Mouse (Mus musculus) hindbrain, embryonic 16.5 days (tissue): ENCODE data around the gene Cntrob. TPM values are rescaled to one million over a fixed set of nuclear protein-coding genes. Genes with fewer than 3 reads are reported as not detected.

Experiments used
- ATAC-seq: fragments of 200-750 bp; cut with Nextera tagmentation; 2 replicates; pipeline ENCODE4 v1.8.0; 2017; ENCODE audit warnings: moderate TSS enrichment, moderate library complexity
- H3K27ac ChIP-seq: fragments of 300-500 bp; sonication (generic); 2 replicates; pipeline ENCODE4 v1.5.1; 2014; ENCODE audit warnings: low read depth, mild to moderate bottlenecking, control low read depth, low read length, moderate library complexity
- H3K27me3 ChIP-seq: fragments of 300-500 bp; sonication (generic); replicated peaks from 2 replicates; pipeline ENCODE4 v1.6.1; 2014; ENCODE audit warnings: low read length; ENCODE audit not compliant: control insufficient read depth, insufficient read depth
- H3K36me3 ChIP-seq: fragments of 300-500 bp; sonication (generic); 2 replicates; pipeline ENCODE4 v1.6.1; 2014; ENCODE audit warnings: mild to moderate bottlenecking, low read length, moderate library complexity, mixed read lengths; ENCODE audit not compliant: control insufficient read depth, insufficient read depth
- H3K4me1 ChIP-seq: fragments of 300-500 bp; sonication (generic); 2 replicates; pipeline ENCODE4 v1.6.1; 2014; ENCODE audit warnings: low read depth, low read length; ENCODE audit not compliant: control insufficient read depth, insufficient read depth
- H3K4me2 ChIP-seq: fragments of 300-500 bp; sonication (generic); 2 replicates; pipeline ENCODE4 v1.6.1; 2014; ENCODE audit warnings: mild to moderate bottlenecking, low read length, control low read depth, moderate library complexity
- H3K4me3 ChIP-seq: fragments of 300-500 bp; sonication (generic); 2 replicates; pipeline ENCODE4 v1.5.1; 2014; ENCODE audit warnings: mild to moderate bottlenecking, low read length, control low read depth, moderate library complexity
- H3K9ac ChIP-seq: fragments of 300-500 bp; sonication (generic); 2 replicates; pipeline ENCODE4 v1.6.1; 2014; ENCODE audit warnings: low read depth, mild to moderate bottlenecking, control low read depth, low read length, moderate library complexity
- H3K9me3 ChIP-seq: fragments of 300-500 bp; sonication (generic); 2 replicates; pipeline ENCODE4 v1.6.1; 2014; ENCODE audit warnings: mild to moderate bottlenecking, low read length, moderate library complexity; ENCODE audit not compliant: control insufficient read depth
- WGBS: fragments of 180-500 bp; shearing (Covaris S2); extraction: QIAGEN DNeasy Blood & Tissue Kit; methylation state at CpG from one replicate; pipeline ENCODE4 v1.1.7; 2014; 5-methylcytosine and 5-hydroxymethylcytosine counted together
- polyA plus RNA-seq: library from polyadenylated mRNA; unstranded; fragments of >200 nt; fragmentation: Nextera tagmentation; extraction: Ambion mirVana; gene quantifications from 2 replicates; pipeline ENCODE4 v1.2.1, GENCODE M21; 2015

The Cntrob gene
- polyA plus RNA-seq, 1 experiment from 2014 or later, result 15.5 TPM

DNA sequence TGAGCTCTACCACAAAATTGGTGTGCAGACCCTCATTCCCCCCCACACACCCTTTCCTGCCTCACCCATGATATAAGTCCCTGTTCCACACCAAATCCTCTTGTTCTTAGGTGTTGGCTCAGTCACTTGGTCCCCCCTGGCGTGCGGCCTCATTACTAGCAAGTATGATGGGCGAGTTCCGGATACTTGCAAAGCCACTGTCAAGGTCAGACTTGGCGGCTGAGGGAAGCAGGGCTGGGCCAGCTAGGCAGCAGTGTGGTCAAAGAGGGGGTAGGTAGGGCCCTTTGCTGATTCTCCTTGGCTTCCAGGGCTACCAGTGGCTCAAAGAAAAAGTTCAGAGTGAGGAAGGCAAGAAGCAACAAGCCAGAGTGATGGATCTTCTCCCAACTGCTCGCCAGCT, 7.6 kb upstream of the Cntrob start:
- 91% methylated on average over 6 of the region's 6 CpGs for WGBS

DNA sequence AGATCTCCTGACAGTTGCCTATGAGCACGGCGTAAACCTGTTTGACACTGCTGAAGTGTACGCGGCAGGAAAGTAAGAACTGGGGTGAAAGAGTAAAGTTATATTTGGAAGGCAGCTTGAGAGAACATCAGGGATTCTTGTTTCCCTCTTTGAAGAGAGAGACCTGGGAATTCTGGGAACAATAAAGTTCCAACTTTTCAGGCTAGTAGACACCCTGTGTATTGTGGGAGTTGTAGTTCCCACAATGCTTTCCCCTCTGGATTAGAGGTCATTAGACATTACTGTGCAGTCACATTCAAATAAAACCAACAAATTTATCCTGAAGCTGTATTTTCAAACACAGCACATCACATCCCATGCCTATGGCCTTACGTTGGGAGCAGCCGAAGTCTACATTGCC, 4.9 kb upstream of the Cntrob start:
- WGBS, result 96% methylated on average over 6 of the region's 6 CpGs
- no peak overlapping the region for H3K27ac ChIP-seq

More for the DNA sequence above, 7.6 kb upstream of the Cntrob start:
- Histone ChIP-seq H3K9me3 (no peaks in the 10 kb centered on the region), H3K4me2 (no peak overlapping the region; the same call in 1 of the 2 replicates), H3K27me3 (no peaks in the 10 kb centered on the region), H3K4me1 (peaks cover 18% of the 10 kb centered on the region), H3K27ac (no peak overlapping the region; the same call in 1 of the 2 replicates), H3K9ac (no peak overlapping the region), H3K4me3 (no peak overlapping the region), H3K36me3 (no peaks in the 10 kb centered on the region)
- ATAC-seq, result no peak

DNA sequence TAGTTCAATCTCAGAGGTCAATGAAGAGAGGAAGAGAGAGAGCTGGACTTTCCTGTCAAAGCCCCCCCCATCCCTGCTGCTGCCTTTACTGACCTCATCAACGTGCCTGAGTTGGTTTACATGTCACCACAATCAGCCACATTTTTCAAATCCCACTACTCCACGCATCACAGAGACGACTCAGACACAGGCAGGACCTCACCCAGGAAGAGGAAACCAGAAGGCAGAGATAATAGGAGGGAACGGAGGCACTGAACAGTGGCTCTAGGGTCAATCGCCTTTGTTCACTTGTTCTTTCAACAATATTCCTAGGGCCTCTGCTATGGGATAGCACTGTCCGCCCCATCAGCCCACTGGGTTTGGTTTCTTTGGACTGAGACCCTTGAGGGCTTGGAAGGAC, 4.1 kb upstream of the Cntrob start:
- WGBS, result 54% methylated on average over 6 of the region's 6 CpGs
- Histone ChIP-seq H3K4me3 (no peak overlapping the region), H3K4me1 (peaks cover 33% of the 10 kb centered on the region), H3K27ac (no peak overlapping the region), H3K4me2 (no peak overlapping the region), H3K9ac (no peak overlapping the region), H3K9me3 (no peaks in the 10 kb centered on the region), H3K27me3 (no peaks in the 10 kb centered on the region), H3K36me3 (no peaks in the 10 kb centered on the region)
- no peak for ATAC-seq

More for the DNA sequence above, 4.9 kb upstream of the Cntrob start:
- Histone ChIP-seq H3K9me3 (no peaks in the 10 kb centered on the region), H3K4me3 (no peak overlapping the region), H3K9ac (no peak overlapping the region), H3K4me2 (no peak overlapping the region), H3K27me3 (no peaks in the 10 kb centered on the region), H3K4me1 (peaks cover 28% of the 10 kb centered on the region), H3K36me3 (no peaks in the 10 kb centered on the region)
- ATAC-seq, result no peak

DNA sequence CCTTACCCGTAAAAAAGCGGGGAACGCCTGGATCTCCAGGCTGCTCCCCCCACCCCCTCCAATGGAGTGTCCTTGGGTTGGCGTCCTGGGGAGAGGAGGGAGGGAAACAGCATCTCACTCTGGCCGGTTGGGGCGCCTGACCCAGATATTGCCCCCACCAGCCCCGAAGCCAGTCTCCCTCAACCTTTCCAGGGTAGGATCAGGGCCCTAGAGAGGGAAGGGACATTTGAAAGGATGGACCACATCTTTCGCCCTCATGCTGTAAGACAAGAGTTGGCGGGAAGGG, 3.5 kb upstream of the Cntrob start:
- no peak for ATAC-seq
- no peak overlapping the region for H3K9ac ChIP-seq
- H3K27me3 ChIP-seq, result no peaks in the 10 kb centered on the region
- H3K4me1 ChIP-seq, result peaks cover 34% of the 10 kb centered on the region
- peak overlapping the region; percentile 50; the same call in 1 of the 2 replicates for H3K4me3 ChIP-seq
- H3K9me3 ChIP-seq, result no peaks in the 10 kb centered on the region
- peak overlapping the region; percentile 95 for H3K4me2 ChIP-seq
- no peaks in the 10 kb centered on the region for H3K36me3 ChIP-seq
- 18% methylated on average over 9 of the region's 9 CpGs for WGBS
- no peak overlapping the region for H3K27ac ChIP-seq

DNA sequence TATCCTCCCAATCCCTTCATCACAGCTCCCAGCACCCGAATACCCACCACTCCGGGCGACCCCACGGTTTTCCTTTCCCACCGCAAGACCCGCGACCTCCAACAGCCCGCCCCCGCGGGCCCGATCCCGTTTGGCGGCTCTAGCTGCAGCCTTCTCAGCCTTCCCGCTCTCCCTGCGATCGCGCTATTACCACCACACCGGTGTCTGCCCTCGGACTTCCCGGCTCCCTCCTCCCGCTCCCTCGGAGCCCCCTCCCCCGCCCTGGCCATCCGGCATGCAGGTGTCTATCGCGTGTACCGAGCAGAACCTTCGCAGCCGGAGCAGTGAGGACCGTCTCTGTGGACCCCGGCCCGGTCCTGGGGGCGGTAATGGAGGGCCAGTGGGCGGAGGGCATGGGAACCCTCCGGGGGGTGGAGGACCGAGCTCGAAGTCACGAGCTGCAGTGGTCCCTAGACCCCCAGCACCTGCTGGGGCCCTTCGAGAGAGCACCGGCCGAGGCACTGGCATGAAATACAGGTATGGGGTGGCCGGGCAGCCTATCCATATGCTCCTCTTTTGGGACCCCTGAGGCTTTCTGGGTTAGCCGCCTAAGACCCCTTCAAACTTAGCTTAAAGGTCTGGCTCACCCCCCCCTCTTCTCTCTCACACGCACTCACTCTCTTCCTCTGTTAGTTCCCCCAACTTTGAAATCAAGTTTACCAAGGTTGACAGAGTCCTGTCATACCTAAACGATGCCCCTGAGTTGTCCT, 3.0 kb upstream of the Cntrob start:
- H3K27ac ChIP-seq, result 0 out of 2 replicates have a peak overlapping the region, but pooled peaks have one; percentile 36
- peaks cover 37% of the 10 kb centered on the region for H3K4me1 ChIP-seq
- peak; percentile 12 for ATAC-seq

DNA sequence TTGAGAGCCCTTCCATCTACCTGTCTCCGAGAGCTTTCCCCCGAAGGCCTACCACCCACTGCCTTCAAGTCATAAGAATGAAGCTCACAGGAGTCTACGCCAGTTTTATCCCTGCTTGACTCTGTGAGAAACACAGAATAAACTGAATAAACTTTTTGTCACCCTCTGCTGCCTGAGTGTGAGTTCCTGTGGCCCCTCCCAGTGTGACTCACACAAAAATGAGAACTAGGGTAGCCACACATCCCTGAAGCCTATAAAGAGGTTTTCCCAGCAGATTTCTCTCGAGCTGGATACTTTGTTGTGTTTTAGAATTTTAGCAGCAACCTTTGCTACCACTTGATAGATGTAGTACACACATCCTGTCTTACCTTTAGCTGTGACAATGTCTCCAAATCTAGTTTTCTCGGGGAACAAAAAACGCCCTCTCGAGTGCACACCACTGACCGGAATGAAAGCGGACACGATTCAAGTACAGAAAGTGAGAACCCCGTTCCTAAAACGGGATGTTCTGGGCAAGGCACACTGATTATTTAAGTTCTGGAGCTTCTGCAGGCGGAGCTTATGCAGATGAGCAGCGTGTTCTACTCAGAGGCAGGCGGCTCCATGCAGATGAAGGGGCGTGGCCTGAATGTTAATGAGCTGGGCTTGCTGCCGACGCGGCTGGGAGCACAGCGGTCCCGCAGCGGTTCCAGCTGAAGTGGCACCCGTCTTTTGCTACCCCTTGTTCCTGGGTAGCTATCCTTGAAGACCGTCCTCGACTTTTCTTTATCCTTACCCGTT, 2.2 kb upstream of the Cntrob start, which contains the start of gene Kcnab3:
TSS of gene Kcnab3 (plus strand) at position 631 of the 780 bp plus-strand sequence.
- 11% methylated on average over 26 of the region's 26 CpGs for WGBS
- Histone ChIP-seq H3K4me1 (peaks cover 37% of the 10 kb centered on the region), H3K27me3 (no peaks in the 10 kb centered on the region), H3K36me3 (no peaks in the 10 kb centered on the region), H3K27ac (0 out of 2 replicates have a peak within 1 kb of the TSS, but pooled peaks have one; percentile 36), H3K9me3 (no peaks in the 10 kb centered on the region), H3K4me2 (peak within 1 kb of the TSS; percentile 95), H3K9ac (peak within 1 kb of the TSS; percentile 76), H3K4me3 (peak within 1 kb of the TSS; percentile 50)
- peak; percentile 57 for ATAC-seq

More for the DNA sequence above, 3.0 kb upstream of the Cntrob start:
- no peaks in the 10 kb centered on the region for H3K9me3 ChIP-seq
- H3K36me3 ChIP-seq, result no peaks in the 10 kb centered on the region
- H3K4me2 ChIP-seq, result peak overlapping the region; percentile 95
- no peaks in the 10 kb centered on the region for H3K27me3 ChIP-seq
- 1% methylated on average over 45 of the region's 45 CpGs for WGBS
- peak overlapping the region; percentile 76 for H3K9ac ChIP-seq
- H3K4me3 ChIP-seq, result peak overlapping the region; percentile 50

DNA sequence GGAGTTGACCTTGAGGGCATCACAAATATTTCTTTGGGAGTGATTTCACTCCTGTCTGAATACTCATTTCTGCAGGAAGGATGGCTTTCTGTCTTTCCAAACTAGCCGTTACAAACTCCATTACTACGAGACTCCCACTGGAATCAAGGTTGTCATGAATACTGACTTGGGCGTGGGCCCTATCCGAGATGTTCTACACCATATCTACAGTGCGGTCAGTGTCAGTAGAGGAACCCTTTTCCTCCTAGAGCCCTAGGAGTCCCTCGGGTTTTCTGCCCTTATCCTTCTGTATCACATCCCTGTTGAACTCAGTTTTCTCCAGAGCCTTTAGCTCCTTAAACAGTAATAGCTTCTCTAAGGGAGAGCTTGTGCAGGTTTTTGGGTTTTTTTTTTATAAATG, 1.2 kb upstream of the Cntrob start:
- Histone ChIP-seq H3K4me1 (peaks cover 37% of the 10 kb centered on the region), H3K27me3 (no peaks in the 10 kb centered on the region), H3K4me2 (peak overlapping the region; percentile 94), H3K9ac (peak overlapping the region; percentile 69; the same call in 1 of the 2 replicates), H3K36me3 (no peaks in the 10 kb centered on the region), H3K4me3 (peak overlapping the region; percentile 63), H3K9me3 (no peaks in the 10 kb centered on the region), H3K27ac (no peak overlapping the region)
- WGBS, result 82% methylated on average over 6 of the region's 6 CpGs
- ATAC-seq, result no peak

DNA sequence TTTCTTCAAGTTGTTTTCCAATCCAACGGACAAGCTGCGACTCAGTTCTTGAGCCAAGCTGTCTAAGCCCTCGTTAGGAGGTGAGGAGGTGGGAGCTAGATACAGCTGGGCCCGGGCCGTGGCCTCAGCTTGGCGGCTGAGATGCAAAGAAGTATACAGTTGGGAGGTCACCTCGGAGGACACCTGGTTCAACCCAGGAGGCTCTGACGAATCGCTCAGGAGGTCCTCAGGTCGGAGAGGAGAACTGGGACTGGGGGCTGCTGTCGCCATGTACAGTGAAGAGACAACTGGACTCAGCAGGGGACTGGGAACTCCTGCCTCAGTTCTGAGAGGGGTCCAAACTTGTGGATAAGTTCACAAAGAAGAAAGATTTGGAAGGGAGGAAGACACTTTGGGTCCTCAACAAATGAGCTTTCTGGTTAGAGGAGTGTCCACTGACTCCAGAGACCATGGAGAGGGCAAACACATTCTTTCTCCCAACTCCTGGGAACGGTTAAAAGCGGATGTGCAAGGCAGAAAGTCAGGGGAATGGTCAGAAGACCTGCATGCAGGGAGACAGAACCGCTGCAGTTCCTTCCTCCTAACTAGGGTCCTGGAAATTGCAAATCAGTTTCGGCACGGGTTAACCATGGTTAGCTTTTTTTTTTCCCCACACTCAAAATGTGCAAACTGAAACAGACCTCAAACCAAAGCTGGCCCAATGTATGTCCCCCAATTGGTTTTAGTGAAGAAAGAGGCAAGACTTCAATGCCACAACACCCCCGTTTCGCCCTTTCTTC, 693 bp downstream of the Cntrob start:
- ATAC-seq, result no peak
- Histone ChIP-seq H3K9ac (peak overlapping the region; percentile 81), H3K27me3 (no peaks in the 10 kb centered on the region), H3K27ac (peak overlapping the region; percentile 89), H3K4me3 (peak overlapping the region; percentile 63), H3K36me3 (0 out of 2 replicates have a peak, but pooled peaks cover 2% of the 10 kb centered on the region), H3K4me2 (peak overlapping the region; percentile 75), H3K4me1 (peaks cover 37% of the 10 kb centered on the region), H3K9me3 (no peaks in the 10 kb centered on the region)
- 17% methylated on average over 18 of the region's 18 CpGs for WGBS
